Mouse (Mus musculus): ENCODE measurements at regions not wholly inside any gene's neighbourhood (a gene's known extent, or its start where the extent isn't known, plus 50 kb on each side); places are given as distances from the start of the nearest gene placed in this dataset.
A peak's percentile ranks its signal among the peaks of the same experiment; 100 is the strongest.

DNA sequence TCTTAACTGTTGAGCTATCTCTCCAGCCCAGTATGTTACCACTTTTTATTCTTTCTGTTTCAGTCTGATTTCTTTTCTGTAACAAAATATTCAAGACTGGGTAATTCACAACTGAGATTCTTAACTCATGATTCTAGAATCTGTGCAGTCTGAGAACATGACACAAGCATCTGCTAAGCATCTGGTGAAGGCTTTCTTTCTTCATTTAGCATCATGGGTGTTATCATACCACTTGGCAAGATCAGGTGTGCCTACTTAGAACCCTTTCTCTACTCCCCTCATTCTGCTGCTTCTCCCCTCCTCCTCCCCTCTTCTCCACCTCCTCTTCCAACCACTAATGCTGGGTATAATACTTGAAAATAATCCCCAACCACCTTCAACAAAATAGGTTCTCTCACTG is 62.1 kb upstream of the Pfn2 start:
- no peak for DNase-seq (ENCODE audit: low spot score in 2 of 2)

DNA sequence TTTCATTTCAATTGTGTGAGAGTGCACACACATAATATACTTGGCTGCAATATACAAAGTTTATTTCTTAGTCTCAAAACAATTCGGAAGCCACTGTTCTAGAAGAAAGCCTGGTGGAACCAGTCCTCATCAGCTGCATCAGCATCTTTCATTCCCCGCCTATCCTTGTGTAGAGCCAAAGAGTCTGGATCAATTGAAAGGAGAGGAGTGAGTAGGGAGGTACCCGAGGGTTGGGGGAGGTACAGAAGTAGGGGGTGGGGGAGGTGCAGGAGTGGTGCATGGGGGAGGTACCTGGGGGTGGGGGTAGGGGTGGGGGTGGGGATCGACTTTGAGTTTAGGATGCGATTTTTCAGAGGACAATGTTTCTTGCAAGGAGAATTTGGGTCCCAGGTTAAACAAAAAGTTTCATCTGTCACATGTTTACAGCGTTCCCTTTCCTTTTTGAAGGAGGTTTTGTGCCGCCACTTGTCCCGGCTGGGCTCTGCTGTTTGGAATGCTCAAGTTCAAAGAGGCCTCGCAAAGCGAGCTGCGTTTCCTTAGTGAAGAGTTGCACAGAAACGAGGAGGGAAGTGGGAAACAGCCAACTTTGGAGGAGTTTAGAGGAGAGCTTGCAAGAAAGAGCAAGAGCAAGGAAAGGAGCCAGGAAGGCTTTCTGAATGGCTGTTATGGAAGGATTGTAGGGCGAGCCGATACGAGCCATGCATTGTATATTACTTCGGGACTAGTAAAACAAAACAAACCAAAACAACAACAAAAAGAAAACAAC is 64.1 kb upstream of the Pfn2 start:
- peak; percentile 14 to 36 for DNase-seq (ENCODE audit: low spot score in 2 of 2)

DNA sequence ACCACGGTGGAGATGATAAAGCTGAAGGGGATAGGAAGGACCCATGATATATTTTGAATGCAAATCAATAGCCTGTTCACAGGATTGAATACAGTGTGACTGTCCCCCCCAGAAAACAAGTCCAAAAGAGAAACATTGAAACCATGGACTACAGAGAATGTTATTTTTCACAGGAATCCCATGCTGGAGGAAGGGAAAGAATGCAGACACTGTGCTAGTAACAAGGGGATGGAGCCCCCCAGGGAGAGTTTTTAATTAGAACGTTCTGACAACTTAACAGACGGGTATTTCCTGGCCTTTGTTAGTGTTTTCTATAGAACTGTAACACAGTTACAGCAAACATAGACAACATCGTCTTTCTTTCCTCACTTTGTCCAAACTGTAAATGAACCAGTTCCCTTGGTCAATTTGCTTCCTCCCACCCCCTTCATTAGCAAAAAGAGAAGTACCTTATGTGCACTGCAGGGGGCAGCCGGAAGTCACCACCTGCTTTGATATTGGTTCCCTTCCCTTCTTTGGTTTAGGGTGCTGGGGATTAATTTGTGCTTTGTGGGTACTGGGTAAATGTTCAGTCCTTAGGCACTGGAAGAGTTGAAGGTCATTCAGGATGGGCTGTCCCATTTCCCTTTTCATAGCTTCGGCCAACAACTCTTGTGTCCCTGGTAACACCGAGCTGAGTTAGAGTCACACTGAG is 64.9 kb upstream of the Pfn2 start:
- no peak for DNase-seq (ENCODE audit: low spot score in 2 of 2)

DNA sequence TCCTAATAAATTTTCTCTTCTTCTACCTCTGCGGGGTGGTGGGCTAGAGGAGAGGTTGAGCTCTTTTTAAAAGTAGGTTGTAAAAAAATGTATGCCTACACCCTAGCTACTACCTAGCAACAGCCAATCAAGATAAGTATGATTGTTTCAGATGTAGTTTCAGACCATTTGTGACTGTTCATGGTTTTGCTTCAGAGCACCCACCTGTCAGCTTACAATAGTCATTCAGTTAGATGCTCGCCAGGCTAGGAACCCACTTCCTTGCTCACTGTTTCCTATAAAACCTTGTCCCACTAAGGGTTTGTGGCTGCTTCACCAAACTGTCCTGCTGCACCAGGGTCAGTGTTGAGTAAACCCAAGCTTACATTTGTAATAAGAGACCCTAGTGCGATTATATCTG is 66.8 kb upstream of the Pfn2 start:
- DNase-seq (ENCODE audit: low spot score in 2 of 2), result no peak

DNA sequence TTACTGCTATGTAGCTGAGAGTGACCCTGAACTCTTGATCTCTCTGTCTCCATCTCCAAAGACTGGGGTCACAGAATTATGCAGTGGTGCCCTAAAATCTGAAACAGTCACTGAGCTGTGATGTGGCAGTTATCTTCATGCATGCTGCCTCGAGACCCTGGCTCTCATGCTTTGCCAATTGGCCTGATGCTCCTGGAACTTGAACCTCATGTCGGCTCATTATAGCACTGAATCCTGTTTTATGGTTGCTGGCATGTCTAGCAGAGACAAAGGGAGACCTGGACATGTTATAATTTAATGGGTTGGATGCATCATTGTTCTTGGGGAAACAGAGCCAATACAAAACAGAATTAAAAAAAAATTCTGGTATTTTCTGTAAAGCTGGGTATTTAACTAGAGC is 71.0 kb upstream of the Pfn2 start:
- no peak for DNase-seq (ENCODE audit: low spot score in 2 of 2)

DNA sequence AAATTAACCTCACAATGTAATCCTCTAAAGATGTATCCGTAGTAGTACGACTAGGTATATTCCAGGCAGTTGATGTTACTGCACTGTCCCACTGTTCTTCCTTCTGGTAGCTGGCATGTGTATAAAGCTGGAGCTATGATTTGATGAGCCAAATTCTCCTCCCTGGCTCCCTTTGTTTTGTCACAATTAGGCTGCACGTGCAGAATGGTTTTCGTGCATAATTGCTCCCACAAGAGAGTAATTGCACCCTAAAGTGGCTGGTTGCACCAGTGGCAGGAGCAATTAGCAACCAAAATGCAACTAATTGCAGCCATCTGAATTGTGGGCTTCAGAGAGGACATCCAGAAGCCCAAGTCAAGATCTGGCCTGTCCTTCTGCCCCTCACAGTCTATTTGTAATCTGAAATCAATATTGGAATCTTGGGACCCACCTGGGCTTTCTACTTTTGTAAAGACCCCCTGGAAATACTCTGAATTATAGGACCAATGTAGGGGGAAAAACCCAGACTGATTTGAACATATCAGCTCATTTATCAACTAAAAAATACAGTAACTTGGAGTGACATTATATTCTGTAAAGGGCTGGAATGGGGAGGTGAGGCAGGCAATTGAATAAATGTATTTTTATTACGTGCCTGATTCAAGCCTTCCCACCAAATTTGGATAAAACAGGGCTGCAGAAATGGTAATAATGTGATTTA is 71.7 kb upstream of the Pfn2 start:
- DNase-seq (ENCODE audit: low spot score in 2 of 2), result no peak

DNA sequence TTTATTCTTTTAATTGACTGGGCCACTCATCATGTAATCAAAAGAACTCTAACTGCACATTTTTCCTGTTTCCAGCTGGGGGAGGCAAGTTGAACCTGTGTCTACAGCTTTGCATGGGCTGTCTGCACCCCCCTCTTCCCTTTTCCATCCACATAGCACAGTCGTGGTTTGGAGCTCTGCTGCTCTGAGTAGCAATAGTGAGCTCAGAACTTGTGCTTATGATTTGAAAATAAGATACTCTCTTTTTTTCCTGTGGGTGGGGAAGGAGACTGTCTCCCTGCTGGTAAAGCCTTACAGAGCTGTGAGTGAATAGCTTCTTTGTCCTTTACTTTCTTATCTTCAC is 72.2 kb upstream of the Pfn2 start:
- no peak for DNase-seq (ENCODE audit: low spot score in 2 of 2)

DNA sequence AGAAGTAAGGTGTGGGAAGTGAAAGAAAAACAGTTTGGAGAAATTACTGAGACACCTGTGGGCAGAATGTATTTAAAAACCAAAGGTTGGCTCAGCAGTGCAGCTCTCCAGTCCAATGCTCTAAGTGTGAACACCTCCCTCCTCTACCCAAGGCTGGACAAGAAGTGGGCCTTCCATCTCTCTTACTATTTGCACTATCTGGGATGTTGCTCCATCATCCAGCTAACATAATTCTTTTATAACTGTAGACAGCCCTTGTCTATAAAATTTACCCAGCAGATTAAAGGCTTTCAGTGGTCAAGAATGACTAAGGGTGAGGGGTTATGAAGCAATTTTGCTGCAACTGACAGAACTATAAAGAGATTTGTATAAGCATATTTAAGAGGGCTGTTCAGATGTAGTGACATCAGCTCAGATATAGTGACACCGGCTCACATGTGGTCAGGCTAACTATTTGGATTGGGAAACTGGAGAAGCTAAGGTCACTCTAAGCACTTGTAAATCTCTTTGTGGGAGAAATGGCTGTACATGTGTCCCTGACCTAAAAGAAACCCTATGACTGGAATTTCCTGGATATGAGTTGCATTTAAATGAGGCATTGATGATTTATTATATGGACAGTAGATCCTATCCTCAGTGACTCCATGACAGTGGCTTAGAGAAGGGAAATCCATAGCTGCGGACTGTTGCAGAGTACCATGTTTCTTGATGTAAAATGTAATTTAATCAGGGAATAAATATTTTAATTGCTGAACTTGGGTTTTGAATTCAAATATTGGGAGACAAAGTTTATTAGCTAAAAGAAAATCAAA is 73.4 kb upstream of the Pfn2 start:
- DNase-seq (ENCODE audit: low spot score in 2 of 2), result no peak

DNA sequence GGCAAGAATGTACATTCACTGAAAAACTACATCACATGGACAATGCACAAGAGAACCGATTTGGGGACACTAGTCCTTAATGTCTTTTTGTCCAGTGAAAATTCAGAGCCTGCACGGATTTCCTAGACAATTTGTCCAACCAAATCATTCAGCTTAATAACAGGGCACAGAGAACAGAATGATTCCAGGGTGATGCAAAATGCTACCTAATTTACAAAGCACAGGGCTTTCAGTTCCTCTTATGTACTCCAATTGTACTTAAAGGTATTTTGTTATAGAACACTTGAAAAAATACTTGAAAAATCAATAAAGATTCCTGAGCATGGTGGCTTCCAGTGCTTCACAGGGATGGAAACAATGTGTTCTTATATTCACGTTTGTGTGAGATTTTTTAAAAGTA is 75.2 kb upstream of the Pfn2 start:
- DNase-seq (ENCODE audit: low spot score in 2 of 2), result no peak

DNA sequence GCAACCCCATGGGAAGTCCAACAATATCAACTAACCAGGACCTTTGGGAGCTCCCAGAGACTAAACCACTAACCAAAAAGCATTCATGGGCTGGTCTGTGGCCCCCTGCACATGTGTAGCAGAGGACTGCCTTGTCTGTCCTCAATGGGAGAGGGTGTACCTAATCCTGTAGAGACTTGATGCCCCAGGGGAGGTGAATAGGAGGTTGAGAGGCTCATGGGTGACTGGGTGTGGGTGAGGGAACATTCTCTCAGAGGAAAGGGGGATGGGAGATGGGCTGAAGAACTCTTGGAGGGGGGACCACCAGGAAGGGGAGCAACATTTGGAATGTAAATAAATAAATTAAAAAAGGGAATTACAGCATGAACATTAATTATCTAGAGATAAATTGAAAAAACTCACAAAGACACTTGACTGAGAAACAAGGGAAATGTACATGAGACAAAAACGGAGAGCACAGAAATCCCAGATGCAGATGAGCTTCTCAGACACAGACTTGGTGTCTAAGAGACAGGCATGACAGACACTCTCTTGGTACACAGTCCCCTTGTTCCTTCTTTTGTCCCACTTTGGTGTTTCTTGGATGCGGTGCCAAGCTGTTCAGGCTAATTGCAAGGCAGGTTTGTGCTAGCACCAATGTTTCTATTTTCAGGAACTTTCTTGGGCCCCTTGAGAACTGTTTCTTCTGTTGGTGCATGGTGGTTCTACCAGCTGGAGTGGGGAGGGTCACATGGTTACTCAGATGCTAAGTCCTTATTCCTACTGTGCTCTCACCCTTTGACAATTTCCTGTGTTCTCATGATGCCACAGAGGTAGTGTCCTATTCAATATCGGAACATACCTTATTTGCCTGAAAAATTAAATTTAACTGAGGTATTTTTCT is 85.0 kb upstream of the Pfn2 start:
- no peak for DNase-seq (ENCODE audit: low spot score in 2 of 2)

DNA sequence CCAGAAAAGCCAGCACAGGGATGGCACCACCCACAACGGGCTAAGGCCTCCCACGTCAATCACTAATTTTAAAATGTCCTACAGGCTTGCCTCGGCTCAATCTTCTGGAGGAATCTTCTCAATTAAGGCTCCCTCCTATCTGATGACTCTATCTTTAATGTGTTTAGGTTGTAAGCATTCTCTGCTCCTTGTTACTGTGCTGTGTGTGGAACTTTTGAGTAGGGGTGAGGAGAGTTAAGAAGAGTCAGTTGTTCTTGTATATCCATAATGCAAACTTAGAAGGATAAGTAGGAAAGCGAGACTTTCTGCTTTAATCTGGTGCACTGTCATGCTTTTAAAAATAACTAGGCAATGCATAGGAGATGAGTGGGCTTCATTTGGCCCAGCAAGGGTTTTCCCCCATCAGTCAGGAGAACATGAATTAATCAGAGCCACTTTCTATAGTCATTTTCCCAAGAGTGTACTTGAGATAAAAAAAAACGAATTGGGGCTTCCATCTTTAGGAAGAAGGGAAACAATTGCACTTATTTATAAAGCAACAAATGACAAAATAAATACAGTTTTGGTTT is 87.2 kb upstream of the Pfn2 start:
- DNase-seq (ENCODE audit: low spot score in 2 of 2), result peak in 1 of 2 experiments; percentile 30

DNA sequence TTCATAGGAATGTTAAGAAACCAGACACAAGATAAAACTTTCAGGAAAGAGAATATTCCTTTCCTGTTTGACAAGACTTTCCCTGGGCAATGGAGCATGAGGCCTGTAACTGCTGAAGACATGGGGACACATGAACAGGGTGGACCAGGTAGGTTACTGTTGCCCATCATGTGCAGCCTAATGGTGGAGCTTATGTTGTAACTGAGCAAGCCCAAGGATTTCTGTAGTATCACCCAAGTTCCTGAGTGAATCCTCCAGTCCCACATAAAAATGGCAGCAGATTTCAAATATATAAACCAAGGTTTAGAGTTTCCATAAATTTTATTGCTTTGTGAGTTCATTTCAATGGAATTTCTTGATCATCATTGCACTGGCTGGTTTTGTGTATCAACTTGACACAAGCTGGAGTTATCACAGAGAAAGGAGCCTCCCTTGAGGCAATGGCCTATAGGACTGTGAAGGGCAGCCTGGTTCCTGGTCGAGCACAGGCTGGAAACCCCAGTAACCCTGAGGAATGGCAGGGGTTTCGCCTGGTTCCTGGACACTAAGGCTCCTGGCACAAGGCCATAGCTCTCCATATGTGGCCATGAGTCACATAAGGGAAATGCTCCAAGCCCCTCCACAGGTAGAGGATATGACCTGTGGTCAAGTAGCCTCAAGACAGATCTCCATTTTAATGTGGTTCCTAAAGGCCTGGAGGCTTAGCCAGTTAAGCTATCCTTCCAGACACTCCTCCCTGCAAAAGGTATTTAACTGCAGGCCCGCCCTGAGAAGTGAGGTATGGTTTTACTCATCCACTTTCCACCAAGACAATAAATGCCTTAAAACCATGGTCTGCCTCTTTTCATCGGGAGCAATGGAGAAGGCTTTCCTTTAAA is 92.9 kb upstream of the Pfn2 start:
- no peak for DNase-seq (ENCODE audit: low spot score in 2 of 2)

DNA sequence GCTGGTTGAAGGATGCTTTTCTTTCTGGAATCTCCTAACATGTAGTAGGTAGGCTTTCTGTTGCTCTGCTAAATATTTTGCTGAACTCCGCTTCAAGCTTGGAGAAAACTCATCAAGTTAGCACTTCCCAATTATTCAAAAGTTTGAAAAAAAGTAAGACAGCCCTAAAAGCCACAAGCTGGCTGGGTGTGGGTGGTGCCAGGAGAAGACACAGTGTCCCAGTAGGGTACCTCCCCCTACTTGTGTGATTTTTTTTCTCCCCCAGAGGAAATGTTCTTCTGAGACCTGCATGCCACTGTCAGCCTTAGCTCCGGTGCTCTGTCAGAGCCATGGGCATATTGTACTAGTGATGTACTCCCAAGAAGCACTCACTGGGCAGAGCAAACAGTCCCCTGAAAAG is 96.8 kb upstream of the Pfn2 start:
- peak in 1 of 2 experiments; percentile 54 for DNase-seq (ENCODE audit: low spot score in 2 of 2)

DNA sequence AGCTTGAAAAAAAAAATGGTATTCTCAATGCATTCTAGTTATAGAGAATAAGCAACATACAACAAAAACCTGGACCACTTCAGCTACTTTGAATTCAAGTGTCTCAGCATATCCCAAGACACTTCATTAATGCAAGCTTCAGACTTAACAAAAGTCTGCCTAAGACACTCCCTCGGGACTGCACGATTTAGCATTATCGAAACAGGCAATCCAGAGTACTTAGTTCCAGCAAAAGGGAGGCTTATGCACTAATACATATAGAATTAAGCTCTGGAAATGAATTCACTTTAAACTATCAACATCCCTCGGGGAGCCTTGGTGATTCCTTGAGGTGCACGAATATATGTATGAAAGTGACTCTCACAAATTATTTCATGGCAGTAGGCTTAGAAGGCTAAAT is 97.9 kb upstream of the Pfn2 start:
- no peak for DNase-seq (ENCODE audit: low spot score in 2 of 2)

DNA sequence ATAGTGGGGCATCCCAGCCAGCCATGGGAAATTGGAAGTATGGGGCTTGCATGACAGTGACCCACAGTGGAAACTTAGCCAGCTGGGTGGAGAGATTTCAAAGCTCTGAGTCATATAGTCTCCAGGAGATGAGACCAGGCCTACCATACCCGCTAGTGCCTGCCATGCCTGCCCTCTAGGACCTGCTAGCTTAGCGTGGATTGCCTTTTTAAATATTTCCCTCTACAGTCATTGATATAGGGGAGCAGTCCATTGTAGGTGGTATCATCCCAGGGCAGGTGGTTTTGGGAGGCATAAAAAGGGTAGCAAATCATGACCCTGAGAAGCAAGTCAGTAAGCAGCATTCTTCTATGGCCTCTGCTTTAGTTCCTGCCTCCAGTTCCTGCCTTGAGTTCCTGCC is 99.5 kb upstream of the Pfn2 start:
- no peak for DNase-seq (ENCODE audit: low spot score in 2 of 2)

DNA sequence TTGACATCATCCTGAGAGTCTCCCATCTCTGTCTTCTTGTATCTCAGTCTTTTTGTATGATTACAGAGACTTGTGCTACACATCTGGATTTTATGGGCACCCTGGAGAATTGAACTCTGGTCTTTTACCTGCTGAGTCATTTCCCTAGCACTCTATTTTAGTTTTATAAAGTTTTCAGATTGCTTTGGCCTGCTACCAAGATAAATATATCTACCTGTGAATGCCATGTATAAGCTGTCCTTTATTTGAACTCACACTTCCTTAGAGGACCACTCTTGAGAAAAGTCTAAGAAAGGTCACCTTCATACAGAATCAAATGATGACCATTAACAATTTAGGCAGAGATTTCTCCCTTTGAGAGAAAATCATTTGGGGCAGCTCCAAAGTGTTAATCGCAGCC is 100.8 kb upstream of the Pfn2 start:
- no peak for DNase-seq (ENCODE audit: low spot score in 2 of 2)

DNA sequence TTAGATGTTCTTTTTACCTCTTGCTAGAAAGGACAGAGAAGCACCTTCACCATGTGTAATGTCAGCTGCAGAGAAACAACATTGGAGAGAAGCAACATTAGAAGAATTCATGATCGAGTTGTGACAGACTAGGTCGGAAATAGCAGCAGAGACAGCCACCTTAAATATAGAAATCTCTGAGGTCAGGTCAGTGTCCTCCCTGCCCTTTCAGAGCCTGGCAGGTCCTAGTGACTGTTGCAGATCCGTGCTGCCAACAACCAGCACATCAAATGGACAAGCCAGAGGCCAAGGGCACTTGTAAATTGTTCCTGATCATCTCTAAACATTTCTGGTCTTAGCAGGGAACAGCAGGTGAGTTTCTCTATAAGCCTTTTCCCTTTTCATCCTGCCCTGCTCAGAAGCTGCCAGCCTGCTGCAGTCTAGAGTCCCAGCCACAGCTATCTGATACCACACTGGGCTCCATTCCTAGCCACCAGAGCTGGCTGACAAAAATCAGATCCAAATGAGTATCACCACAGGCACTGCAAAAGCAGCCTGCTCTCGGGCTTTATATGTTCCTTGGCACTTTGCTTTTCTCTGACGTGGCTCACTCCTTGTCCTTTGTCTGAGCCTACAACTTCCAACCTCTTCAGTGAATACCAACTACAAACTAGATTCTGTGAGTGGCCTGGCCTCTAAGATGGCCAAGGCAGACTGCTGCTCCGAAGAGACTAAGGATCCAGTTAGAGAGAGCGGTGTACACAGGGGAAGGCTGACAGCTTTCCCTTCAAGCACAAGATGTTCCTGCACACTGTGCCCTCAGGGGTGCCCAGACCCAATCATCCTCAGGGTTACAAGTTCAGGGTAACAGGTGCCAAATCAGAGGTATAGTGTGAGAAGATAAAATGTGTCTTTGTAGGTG is 102.8 kb upstream of the Pfn2 start:
- DNase-seq (ENCODE audit: low spot score in 2 of 2), result peak in 1 of 2 experiments; percentile 17

DNA sequence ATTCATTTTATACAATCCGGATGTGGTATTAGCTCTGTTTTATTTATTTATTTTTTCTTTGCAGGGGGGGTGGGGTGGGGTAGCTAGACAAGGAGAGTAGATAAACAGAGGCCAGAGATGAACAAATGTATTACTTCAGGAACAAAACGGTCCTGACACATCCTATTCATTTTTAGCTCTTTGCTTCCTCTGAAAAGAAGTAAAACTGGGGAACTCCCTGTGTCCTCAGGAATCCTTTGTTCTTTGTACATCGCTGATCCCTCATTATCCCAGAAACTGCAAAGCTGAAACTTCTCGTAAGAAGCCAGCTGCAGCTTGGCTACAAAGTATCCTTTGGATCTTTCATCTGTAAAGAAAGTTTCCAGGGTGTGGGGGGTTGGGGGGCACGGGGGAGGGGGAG is 103.6 kb upstream of the Pfn2 start:
- no peak for DNase-seq (ENCODE audit: low spot score in 2 of 2)

DNA sequence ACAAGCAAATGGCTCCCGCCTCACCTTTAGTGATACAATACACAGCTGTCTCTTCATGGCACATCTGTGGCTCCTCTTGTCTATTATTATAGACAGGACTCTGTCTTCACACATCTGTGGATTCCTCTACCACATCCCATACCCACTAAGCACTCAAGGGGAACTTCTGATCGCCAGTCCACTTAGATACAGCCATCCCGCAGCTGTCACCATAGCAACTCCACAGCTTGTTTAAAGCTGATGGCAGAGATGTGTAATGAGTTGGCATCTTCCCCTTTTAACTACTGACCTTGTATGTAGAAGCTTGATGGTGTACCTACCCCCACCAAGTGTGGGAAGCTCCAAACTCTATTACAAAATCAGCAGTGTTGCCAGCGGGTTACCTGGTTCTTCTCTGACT is 109.5 kb upstream of the Pfn2 start:
- no peak for DNase-seq (ENCODE audit: low spot score in 2 of 2)

Measured in right cerebral cortex, postnatal 36 days (tissue).